Mouse (Mus musculus): ENCODE results near the gene Calu. TPM values are rescaled to one million over a fixed set of nuclear protein-coding genes. Genes with fewer than 3 reads are reported as not detected.
"Not testable (repeated sequence)": the region's sequence is repeated elsewhere in the genome, so short reads cannot be mapped to it uniquely, and the experiment has no call there.

The Calu gene
- total RNA-seq, 2 experiments from 2014 or later, result 233 to 264 TPM

DNA sequence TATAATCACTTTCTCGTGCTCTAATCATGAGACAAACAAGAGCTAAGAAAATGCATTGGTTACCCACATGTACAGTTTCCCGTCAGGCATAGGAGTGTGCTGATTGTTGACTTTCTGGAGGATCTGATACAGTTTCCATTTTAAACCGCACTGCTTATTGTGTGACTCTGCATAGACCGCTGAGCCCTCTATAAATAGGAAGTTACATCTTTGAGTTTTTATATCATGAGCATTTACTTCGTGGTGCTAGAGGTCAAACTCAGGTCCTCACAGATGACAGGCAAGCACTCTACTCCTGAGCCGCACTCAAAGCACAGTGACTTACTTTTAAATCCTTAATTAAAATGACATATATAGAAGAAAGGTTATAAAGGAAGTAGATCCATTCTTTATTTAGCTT is 12.3 kb downstream of the Calu start:
- intact Hi-C loops (cut with DNase I), result loop anchor here (5.0 kb wide), 1 partner anchor 77 kb away; no protein-coding TSS in a partner anchor
- DNase-seq (ENCODE audit: low spot score), result no peak

DNA sequence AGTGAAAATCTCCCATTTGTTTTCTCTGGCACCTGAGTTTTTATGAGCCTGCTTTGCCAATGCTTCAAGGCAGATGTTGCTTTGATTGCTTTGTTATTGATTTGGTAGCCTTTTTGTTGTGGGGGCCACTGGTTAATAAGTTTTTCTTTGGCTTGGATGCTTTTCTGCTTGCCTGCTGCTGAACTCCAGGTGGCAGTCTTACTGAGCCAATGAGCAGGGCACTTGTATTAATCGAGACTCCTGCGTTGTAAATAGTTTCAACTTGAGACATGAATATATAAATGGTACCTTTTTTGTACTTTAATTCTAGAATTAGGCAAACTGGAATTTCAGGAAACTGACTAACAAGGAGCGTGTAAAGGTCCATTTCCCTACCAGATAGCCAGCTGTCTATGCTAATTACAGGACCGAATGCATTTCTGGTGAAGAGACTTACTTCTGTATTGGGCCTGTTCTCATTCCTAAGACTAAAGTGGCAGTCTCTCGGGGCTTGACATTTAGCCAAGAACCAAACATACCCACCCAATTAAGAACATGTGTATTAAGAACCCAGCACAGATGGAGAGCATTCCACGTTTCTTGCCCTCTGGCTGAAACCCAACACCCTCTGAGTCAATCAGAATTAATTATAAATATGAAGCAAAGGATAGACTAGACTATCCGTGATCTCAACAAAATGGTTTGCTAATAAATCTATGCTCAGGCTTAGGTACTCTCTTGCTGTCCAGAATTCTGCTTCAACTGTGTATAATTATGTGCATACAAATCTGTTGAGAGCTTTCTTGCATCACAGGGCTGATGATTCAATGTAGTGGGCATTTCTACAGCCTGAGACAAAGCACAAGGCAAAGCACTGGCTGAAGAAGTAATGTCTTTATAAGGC is 14.6 kb downstream of the Calu start:
- intact Hi-C loops (cut with DNase I), result loop anchor here (5.0 kb wide), 1 partner anchor 75 kb away; no protein-coding TSS in a partner anchor
- no peak for DNase-seq (ENCODE audit: low spot score)

DNA sequence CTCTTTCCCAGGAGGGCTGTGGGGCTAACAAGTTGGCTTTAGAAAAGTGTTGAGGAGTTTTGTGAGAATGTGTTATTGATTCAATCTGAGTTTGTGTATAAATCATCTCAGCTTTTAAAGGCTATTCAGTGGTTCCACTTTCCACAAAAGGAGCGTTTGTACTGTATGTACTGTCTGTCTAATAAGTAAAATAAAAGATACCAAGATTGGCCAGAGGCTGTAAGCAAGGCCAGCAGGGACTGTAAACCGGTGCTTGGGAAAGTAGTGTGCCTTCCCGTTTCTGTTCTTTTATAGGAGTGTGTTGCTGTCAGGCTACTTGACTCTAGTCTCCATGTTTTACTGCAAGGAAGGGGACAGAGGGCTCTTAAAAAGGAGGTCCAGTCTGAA is 15.3 kb downstream of the Calu start:
- no peak for DNase-seq (ENCODE audit: low spot score)

DNA sequence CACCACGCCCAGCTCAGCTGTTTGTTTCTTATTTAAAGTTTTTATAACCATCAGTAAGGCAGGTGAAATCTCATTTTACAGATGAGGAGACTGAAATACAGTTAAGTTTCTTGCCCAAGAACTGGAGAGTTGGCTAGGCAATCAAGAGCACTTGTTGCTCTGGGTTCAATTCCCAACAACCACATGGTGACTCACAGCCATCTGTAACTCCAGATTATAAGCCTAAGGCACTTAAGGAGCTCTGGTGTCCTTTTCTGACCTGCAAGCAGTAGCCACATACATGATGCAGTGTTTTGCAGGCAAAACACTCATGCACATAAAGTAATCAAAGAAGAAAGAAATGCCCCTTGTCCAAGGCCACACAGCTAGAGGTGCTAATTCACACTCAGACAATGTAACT is 17.4 kb downstream of the Calu start:
- intact Hi-C loops (cut with DNase I), result no loop called here
- no peak for DNase-seq (ENCODE audit: low spot score)

More for the DNA sequence above, 15.3 kb downstream of the Calu start:
- intact Hi-C loops (cut with DNase I), result loop anchor here (5.0 kb wide), 1 partner anchor 74 kb away; no protein-coding TSS in a partner anchor

DNA sequence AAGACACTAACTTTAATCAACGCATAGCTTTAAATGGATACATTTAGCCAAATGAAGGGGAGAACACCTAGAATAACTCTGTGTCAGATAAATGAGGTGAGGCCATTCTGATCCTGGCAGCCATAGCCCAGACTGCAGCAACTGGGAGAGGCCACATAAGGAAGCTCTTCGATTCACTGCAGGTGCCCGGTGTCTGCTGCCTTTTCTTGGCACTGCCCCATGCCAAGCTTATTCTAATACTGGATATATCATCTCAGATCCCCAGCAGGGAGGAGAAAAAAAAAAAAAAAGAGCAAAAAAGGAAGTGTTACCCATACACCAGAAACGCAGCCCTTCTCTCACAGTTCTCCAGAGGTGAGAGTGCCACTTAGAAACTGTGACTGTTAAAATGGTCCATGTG is 29.5 kb downstream of the Calu start:
- intact Hi-C loops (cut with DNase I), result no loop called here
- no peak for DNase-seq (ENCODE audit: low spot score)

DNA sequence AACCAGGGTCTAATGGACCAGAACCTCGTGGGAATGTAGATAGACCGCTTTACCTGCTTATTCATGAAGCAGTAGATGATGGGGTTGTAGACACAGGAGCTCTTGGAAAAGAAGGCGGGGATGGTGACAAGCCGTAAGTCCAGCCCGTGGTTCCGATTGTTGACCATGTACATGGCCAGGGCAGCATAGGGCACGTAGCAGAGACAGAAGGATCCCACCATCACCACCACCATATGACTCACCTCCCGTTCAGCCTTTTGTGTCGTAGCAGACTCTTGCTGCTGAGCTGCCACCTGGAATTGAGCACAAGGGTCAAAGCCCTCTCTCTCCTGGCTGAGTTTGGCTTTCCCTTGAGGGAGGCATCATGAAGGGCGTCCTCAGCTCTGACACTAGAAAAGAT is 30.8 kb downstream of the Calu start:
- DNase-seq (ENCODE audit: low spot score), result no peak
- intact Hi-C loops (cut with DNase I), result no loop called here

DNA sequence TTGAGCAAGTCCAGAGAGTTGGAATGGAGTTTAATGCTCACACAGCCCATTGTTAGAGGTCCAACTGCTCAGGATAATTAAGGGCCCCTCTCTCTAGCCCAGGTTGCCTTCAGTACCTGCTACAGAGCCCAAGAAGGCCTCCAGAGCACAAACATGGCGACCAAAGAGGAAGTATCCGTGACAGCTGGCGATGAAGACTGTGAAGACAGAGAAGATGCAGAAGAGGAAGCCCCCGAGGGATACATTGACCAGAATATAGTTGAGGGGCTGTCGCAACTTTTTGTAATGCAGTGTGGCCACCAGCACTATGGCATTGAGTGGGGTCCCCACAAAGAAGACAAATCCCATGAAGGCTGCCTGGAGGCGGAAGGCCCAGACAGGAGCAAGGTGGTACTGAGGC is 32.1 kb downstream of the Calu start:
- intact Hi-C loops (cut with DNase I), result no loop called here
- no peak for DNase-seq (ENCODE audit: low spot score)

DNA sequence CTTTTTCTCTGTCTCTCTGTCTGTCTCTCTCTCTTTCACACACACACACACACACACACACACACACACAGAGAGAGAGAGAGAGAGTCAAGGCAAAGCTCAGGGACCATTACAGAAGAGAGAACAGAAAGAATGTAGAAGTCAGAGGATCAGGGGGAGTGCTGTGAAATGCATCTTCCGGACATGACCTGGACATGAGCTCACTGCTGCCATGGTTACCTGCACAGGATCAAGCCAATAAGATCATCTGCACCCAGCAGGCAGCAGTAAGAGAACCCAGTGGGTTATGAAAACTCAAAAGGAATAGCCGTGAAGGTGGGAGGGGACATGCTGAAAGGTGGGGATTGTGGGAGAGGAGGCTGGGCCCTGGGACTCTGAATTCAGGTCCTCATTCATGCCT is 34.6 kb downstream of the Calu start:
- DNase-seq (ENCODE audit: low spot score), result no peak
- intact Hi-C loops (cut with DNase I), result no loop called here

DNA sequence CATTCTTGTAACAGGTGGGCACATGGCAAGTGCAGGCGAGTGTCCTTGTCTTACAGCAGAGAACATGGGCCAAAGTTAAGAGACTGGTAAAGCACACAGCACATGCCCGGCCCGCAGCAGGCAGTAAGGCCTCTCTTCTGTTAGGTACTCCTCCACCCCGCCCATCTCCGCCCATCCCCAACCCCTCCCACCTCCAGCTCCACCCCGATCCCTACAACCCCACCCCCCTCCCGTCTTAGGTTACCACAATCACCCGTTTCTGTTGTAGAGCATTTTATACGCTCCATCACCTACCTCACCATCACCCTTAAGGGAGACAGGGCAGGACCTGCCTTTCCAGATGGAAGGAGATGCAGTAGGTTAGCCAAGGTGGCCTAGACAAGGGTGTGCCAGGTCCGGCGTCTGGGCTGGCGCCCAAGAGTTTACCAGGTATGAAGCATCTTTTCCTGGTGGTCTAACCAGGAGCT is 40.2 kb downstream of the Calu start, which contains the start of gene Opn1sw:
Gene Opn1sw (minus strand): TSS at position 417 of the 467 bp plus-strand sequence.
- intact Hi-C loops (cut with DNase I), result no loop called here
- DNase-seq (ENCODE audit: low spot score), result no peak

DNA sequence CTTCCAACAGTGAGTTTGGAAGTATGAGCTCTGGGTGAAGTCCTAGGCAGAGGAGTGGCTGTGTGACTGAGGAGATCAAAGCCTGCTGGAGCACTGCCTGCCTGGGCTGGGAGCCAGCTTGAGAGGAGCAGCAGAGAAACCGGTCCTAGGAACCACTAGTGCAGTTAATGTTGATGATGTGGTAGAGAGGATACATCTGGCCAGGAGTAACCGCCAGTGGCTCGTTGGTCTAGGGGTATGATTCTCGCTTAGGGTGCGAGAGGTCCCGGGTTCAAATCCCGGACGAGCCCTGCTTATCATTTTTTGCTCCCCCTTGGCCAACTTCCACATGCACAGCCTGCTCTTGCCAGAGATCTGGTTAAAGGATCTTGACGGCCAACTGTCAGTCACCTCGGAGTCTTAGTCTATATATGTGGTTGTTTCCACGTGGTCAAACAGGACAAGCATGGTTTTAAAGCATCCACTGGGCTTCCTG is 40.8 kb downstream of the Calu start:
- intact Hi-C loops (cut with DNase I), result no loop called here
- peak; percentile 86 for DNase-seq (ENCODE audit: low spot score)

DNA sequence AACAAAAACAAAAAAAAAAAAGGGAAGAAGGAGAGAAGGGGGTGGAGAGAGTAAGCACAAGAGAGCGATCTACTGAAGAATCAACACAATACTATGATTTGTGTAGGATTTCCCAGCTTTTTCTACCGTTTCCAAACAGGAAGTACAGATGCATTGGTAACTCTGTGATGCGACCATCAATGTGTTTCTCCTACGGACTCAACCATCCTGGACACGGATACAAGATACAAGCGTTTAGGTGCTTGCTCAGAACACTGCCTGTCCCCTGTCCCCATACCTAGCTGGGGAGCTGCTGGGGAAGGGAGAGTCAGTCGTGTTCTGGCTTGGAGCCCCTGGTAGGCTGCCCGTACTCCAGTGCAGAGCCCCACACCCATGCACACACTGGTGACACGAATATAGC is 41.6 kb downstream of the Calu start:
- DNase-seq (ENCODE audit: low spot score), result no peak
- intact Hi-C loops (cut with DNase I), result no loop called here

DNA sequence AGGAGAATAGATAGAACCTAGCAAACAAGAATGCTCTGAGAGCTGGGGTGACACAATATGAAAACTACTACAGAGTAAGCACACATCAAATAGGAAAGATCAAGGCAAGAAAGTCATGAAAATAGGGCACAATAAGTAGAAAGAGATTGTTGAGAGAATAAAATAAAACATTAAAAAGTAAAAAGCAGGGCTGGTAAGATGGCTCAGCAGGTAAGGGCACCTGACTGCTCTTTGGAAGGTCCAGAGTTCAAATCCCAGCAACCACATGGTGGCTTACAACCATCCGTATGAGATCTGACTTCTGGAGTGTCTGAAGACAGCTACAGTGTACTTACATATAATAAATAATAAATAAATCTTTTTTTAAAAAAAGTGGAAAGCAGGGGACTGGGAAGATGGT is 42.6 kb downstream of the Calu start:
- not testable (repeated sequence) for DNase-seq (ENCODE audit: low spot score)
- intact Hi-C loops (cut with DNase I), result loop anchor here (5.0 to 10.0 kb wide), 2 partner anchors 92 to 254 kb away; no protein-coding TSS in a partner anchor

DNA sequence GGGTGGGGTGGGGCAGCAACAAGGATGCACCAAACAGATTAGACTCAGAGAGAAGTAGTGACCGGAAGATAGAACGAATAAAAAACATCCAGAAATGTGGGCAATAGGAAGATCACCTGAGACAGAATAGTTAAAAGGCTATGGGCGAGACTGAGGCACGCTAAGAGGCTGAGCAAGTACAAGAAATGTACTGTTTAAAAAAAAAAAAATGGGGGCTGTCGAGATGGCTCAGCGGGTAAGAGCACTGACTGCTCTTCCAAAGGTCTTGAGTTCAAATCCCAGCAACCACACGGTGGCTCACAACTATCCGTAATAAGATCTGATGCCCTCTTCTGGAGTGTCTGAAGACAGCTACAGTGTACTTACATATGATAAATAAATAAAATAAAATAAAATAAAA is 43.4 kb downstream of the Calu start:
- intact Hi-C loops (cut with DNase I), result loop anchor here (5.0 to 10.0 kb wide), 2 partner anchors 91 to 254 kb away; no protein-coding TSS in a partner anchor
- not testable (repeated sequence) for DNase-seq (ENCODE audit: low spot score)

DNA sequence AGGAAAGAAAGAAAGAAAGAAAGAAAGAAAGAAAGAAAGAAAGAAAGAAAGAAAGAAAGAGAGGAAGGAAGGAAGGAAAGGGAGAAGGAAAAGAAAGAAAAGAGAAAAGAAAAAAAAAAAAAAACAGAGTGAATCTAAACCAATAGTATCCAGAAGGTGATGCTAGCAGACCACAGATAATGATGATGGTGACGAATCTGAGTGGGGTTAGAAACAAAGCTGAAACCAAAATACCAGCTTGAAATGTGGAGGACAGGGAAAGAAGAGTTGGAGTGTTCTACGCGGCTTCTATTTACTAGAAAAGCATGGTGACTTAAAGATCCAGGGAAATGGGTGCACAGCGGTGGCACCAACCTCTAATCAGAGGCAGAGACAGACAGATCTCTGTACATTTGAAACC is 43.9 kb downstream of the Calu start:
- no peak for DNase-seq (ENCODE audit: low spot score)
- intact Hi-C loops (cut with DNase I), result loop anchor here (5.0 to 10.0 kb wide), 2 partner anchors 90 to 253 kb away; no protein-coding TSS in a partner anchor

DNA sequence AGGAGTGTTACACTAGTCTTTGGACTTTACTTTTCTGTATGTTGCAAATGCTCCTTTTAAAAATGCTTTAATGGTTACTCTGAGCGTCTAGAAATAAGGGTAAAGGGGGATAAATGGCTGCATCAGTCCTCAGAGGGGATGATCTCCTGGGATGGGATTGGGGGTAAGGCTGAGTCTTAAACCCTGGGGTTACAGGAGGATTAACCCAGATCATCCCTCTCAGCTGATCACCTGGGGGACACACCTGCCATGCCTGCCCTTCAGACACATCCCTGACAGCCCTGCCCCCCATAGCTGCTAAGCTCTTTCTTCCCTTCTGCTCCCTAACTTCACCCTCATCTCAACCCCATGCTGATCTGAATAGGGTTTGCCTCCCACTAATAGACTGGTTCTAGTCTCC is 46.4 kb downstream of the Calu start:
- no peak for DNase-seq (ENCODE audit: low spot score)
- intact Hi-C loops (cut with DNase I), result loop anchor here (2.0 to 10.0 kb wide), 3 partner anchors 39 to 251 kb away; partner anchors contain the start of gene Flnc

DNA sequence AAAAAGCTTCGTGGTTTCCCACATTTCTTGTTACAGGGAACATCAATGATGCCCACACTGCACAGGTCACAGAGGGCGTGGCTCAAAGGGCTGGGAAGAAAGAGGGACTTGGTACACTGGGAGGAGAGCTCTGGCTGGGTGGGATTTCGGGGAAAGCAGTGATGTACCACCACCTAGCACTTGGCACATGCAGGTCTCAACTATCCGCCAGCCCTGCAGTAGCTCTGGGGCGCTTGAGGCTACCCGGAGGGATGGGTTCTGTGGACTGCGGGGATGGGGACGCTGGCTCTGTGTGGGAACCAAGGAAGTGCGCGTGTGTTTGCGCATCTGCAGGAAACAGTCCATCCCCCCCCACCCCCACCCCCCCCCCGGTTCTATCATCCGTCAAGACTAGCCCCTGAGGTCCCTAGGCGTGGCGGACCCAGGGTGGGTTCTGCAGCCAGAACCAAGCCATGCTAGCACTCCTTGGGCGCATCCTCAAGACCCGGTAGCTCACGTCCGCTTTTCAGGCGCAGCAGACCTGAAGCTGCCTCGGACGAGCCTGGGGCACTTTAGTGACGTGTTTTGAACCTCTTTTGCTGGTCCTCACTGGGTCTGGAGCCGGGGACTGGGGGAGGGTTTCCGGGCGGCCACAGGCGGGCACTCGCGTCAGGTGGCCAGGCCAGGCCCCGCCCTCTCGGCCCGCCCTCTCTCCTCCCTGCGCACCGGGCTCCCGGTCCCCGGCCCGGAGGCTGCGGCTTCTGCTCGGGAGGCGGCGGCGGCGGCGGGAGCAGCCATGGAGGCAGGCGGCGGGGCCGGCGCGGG is 48.2 kb downstream of the Calu start, which contains the start of gene Ccdc136:
Gene Ccdc136 (plus strand): TSS at position 400 of the 804 bp plus-strand sequence.
- DNase-seq (ENCODE audit: low spot score), result peak; percentile 71
- intact Hi-C loops (cut with DNase I), result loop anchor here (2.0 to 10.0 kb wide), 2 partner anchors 37 to 249 kb away; partner anchors contain the start of gene Flnc

DNA sequence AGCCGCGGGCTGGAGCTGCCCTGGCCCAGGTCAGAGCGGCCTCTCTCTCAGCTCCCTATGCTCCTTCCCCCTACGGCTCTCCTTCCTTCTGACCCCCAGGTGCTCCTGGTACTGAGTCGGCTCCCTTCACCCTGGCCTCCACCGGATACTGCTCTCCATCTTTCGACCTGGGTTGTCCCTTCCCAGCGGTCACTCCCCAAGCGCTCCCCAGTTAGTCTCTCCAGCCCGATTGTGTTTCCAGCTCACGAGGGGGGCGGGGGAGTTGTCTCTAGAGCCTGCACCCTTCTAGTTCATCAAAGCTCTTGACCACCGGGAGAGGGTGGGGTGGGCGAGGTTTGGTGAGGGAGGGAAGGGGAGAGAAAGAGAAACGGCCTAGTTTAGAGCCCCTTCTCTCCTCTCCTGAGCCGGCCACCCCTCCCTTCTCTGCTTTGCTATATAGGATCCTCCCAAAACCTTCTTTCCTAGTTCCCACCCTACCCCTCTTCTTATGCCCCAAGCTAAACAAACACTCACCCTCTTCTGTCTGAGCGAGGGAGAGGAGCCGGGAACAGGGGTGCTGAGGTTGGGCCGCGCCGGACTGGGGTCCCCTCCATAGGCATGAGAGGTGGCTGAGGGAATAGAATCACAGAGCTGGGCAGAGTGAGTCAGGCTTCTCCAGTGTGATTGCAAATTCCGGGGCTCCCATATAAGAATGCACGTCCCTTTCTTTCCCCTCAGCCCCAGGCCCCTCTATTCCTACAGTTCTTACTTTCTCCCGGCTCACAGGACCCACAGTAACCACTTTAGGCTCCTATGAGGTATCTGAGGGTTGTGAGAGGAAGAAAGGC is 49.1 kb downstream of the Calu start:
- intact Hi-C loops (cut with DNase I), result loop anchor here (10.0 kb wide), 1 partner anchor 248 kb away; no protein-coding TSS in a partner anchor
- DNase-seq (ENCODE audit: low spot score), result no peak

DNA sequence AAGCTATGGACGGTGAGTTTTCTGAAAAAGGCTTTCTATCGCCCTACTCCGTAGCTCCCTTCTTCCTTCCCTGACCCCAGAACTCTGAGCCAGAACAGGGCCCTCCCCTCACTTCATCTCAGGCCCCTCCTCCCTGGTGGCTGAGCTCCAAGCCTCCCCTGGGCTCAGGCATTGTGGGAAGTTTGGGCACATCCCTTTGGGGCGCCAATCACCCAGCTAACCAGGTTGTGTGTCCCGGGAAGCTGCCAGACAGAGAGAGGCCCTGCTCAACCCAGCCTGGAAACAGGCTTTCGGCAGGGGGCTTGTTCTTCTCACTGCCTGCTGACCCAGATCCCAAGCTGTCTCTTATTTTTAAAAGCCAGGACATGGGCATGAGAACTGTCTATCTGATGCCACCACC is 49.7 kb downstream of the Calu start:
- intact Hi-C loops (cut with DNase I), result loop anchor here (10.0 kb wide), 1 partner anchor 247 kb away; no protein-coding TSS in a partner anchor
- DNase-seq (ENCODE audit: low spot score), result no peak

DNA sequence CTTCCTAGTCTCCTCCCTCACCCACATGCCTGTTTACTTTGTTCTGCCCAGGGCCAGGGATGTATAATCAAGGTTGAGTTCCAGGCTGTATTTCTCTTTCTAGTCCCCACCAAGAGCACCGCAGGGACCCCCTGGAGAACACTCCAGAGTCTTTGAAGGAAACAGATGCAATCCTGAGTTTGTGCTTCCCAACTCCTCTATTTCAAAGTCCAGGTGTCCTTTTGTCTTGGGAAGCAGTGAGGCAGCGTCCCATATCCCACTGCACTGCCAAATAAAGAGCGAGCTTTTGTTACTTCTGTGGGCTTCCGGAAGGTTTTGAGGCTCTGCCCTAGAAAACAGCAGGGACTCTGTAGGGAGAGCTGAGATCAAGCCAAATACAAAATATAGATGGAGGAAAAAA is 52.0 kb downstream of the Calu start:
- DNase-seq (ENCODE audit: low spot score), result no peak
- intact Hi-C loops (cut with DNase I), result loop anchor here (10.0 kb wide), 1 partner anchor 245 kb away; no protein-coding TSS in a partner anchor
